Mouse (Mus musculus) mesoderm, embryonic 11.5 days (tissue): ENCODE data around the gene Uqcrc2.

Experiments used
- DNase-seq: peaks from one replicate; pipeline ENCODE4 v3.0.0-alpha.2; 2012; ENCODE audit warnings: low read depth, low spot score

The Uqcrc2 gene

GRCm38 (mm10) chr7:120685227-120685626 lies 50.3 kb downstream of the Uqcrc2 start:
- DNase-seq, result no peak

GRCm38 (mm10) chr7:120690634-120691033 lies 55.7 kb downstream of the Uqcrc2 start:
- no peak for DNase-seq

GRCm38 (mm10) chr7:120693831-120694375 lies 58.9 kb downstream of the Uqcrc2 start:
- DNase-seq, result no peak

- DNase-seq, result no peak
Observed at GRCm38 (mm10) chr7:120695196-120695595, 60.2 kb downstream of the Uqcrc2 start.

GRCm38 (mm10) chr7:120695641-120696040 lies 60.7 kb downstream of the Uqcrc2 start:
- DNase-seq, result no peak

GRCm38 (mm10) chr7:120696331-120696730 lies 61.4 kb downstream of the Uqcrc2 start:
- no peak for DNase-seq

- no peak for DNase-seq
Observed at GRCm38 (mm10) chr7:120699586-120699985, 64.6 kb downstream of the Uqcrc2 start.

- DNase-seq, result no peak
Observed at GRCm38 (mm10) chr7:120703888-120704287, 68.9 kb downstream of the Uqcrc2 start.
